Mouse (Mus musculus): ENCODE data around the gene Vmn2r70. TPM values are rescaled to one million over a fixed set of nuclear protein-coding genes. Genes with fewer than 3 reads are reported as not detected.

The Vmn2r70 gene
- under 1 TPM; 0.07 to 0.17 TPM for polyA plus RNA-seq (2017; shearing (Covaris generic))

GRCm38 (mm10) chr7:85569092-85569491 is at the start of gene Vmn2r70:
Vmn2r70 (minus strand) TSS chr7:85569192.

GRCm38 (mm10) chr7:85562787-85563186 is 6.2 kb downstream of the Vmn2r70 start, which contains the start of gene Vmn2r71:
Vmn2r71 (plus strand) TSS chr7:85563087.

Other genes starting within 250 kb of the Vmn2r70 start
- gene Vmn2r69, start 153.3 kb downstream of the Vmn2r70 start, polyA plus RNA-seq (2017; shearing (Covaris generic)) = under 1 TPM; 0.04 to 0.09 TPM
- not detected for gene Vmn2r71, start 6.1 kb downstream of the Vmn2r70 start, polyA plus RNA-seq (2017; shearing (Covaris generic))
- under 1 TPM in 1 of 2 experiments, not detected in 1; 0.05 TPM for gene Vmn2r72, start 185.9 kb upstream of the Vmn2r70 start, polyA plus RNA-seq (2017; shearing (Covaris generic))

Data from inflammation-experienced regulatory T-cells (primary cell).